Mouse (Mus musculus): ENCODE results near the gene Gtse1.

The Gtse1 gene

DNA sequence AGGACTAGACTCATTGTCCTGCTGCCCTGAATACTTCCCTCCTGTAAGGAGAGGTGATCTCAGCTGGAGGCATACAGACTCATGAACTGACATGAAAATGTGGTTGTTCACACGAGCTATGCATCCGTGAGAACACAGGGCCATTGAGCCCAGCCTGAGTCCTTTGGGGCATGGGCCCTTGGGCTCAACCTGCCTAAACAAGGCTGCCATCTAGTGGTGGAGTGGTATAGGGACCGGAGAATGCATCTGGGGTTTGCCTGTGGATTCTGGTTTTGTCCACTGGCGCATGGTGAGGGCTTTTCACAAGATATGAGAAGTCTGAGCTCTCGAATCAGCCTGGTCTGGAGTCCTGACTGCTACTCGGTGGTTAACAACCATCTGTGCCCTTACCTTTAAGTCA, 8.2 kb downstream of the Gtse1 start:
- DNase-seq (ENCODE audit: low spot score in 2 of 2) = peak; percentile 49 to 74

- DNase-seq (ENCODE audit: low spot score in 2 of 2) = no peak
Observed at GRCm38 (mm10) chr15:85877336-85877735, 17.8 kb downstream of the Gtse1 start.

DNA sequence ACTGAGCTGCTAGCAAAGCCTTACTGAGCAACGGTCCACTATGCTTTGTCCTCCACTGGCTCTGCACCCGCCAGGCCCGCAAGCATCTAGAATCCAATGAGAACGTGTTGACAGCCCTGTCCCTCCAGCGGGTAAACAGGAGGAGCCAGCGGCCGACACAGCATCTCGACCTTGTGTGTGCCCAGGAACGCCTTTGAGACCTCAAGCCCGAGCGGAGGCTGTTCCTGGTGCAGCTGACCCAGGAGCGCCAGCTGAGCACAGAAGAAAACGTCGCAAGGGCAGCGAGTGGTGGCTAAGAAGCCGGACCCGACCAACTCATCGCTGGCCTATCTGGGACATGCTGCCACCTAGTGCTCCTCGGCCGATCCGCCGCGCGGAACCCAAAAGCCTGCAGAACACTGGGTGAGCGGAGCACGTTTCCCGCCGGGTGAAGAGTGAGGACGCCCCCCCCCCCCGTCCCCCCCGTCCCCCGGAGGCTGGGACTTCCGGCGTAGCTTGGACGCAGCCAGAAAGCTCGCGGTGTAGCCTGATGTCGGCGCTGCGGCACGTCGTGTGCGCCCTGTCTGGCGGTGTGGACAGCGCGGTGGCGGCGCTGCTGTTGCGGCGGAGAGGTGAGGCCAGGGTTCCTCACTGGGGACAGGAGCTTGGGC, 19.4 kb downstream of the Gtse1 start, which contains the start of gene Trmu:
Gene Trmu, plus strand, starts transcription at position 465 of the 650 bp plus-strand sequence.
- DNase-seq (ENCODE audit: low spot score in 2 of 2) = peak; percentile 82 to 83

GRCm38 (mm10) chr15:85879498-85879895, 20.0 kb downstream of the Gtse1 start:
- peak in 1 of 2 experiments; percentile 18 for DNase-seq (ENCODE audit: low spot score in 2 of 2)

DNA sequence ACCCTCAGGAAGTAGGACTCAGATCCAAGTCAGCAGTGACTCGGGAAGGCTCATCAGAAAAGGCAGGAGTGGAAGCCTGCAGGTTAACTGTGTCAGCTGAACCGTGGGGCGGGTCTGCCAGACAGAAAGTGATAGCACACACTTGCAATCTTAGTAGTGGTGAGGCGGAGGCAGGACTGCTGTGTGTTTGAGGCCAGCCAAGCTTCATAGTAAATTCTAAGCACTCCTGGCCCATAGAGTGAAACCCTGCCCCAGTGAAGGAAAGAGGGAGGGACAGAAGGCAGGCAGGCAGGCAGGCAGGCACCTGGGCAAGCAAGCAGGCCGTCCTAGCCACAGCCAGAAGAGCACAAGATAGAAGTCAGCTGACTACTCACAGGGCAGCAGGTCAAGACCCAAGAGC, 26.1 kb downstream of the Gtse1 start:
- DNase-seq (ENCODE audit: low spot score in 2 of 2) = no peak

DNA sequence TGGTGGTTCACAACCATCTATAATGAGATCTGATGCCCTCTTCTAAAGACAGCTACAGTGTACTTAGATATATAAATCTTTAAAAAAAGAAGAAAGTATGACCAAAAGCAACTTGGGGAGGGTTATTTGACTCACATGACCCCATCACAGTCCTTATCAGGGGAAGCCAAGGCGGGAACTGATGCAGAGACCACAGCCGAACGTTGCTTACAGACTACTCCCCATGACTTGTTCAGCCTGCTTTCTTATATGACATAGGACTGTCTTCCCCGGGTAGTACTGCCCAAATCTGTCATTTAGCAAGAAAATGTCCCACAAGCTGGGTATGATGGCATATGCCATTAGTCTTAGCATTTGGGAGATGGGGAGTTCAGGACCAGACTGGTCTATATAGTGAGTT, 29.7 kb downstream of the Gtse1 start:
- DNase-seq (ENCODE audit: low spot score in 2 of 2) = no peak

DNA sequence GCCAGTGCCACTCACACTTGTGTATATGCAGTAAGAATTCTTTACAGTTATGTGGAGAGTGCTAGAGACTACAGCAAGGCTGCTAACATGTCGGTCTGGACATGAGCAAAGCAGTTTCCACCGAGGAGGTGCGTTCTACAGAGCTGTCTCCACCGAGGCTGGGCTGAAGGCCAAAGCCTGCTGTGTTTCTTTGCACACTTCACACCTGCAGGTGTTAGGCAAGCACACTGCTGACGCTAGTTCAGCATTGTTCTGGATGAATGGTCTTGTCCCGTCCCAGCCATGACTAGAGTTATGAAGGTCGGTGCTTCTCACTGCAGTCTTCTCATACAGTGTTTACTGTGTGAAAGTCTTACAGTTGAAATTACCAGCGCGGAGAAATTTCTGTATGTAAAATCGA, 32.4 kb downstream of the Gtse1 start:
- DNase-seq (ENCODE audit: low spot score in 2 of 2) = no peak

DNA sequence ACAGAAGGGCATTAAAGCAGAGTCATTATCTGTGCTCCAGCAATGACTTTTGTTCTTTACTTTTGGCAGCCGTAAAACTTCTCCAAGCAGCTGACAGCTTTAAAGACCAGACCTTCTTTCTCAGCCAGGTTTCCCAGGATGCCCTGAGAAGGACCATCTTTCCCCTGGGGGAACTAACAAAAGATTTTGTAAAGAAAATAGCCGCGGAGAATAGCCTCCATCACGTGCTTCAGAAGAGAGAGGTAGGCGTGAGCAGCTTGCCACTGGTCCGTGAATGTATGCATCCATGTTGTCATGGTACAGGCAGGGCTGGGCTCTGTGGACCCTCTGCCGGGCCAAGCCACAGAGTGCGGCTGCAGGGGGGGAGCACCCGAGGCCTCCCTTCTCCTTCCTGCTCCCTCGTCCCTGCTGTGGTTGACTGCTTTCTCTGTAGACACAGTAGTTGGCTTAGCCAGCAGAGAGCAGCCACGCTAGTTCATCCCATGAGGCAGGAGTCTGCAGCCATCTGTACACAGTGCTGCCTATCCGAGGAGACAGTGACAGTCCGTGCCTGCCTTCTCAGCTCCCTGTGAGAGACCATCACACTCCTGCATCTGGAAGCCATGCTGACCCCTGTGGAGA, 33.1 kb downstream of the Gtse1 start:
- no peak for DNase-seq (ENCODE audit: low spot score in 2 of 2)

DNA sequence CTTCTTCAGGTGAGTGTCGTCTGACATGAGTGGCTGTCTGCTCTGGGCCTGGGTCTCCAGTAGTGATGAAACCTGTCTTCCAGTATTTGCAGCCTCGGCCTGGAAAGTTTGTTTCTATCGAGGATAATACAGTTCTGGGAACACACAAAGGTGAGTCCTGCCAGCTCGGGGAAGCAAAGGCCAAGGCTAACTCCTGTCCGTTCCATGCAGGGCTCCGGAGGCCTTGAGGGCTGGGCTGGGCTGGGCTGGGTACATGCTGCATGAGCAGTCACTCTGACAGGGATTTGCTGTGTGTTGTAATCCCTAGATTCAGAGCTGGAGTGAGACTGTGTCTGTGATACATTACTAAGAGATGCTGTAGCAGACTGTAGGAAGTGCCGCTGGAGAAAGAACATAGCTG, 34.3 kb downstream of the Gtse1 start:
- DNase-seq (ENCODE audit: low spot score in 2 of 2) = no peak

- DNase-seq (ENCODE audit: low spot score in 2 of 2) = peak; percentile 77 to 82
Observed at GRCm38 (mm10) chr15:85896284-85896683, 36.7 kb downstream of the Gtse1 start.

DNA sequence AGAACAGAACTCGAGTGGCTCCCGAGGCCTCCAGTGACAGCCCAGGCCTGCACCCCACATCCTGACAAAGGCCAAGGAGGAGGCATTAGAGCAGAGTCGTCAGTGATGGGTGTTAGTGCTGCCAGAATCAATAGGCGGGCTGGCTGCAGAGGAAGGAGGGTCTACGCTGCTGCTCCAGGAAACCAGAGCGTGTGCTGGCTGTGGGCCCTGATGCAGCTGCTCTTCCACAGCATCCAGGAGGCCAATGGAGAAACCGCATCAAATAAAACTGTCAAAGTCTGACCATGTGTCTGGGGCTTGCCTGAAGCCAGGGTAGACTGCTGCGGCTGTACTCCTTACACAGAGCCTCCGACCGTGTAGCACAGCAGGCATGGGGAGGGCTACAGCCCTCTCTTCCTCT, 37.6 kb downstream of the Gtse1 start:
- DNase-seq (ENCODE audit: low spot score in 2 of 2) = no peak

- DNase-seq (ENCODE audit: low spot score in 2 of 2) = no peak
Observed at GRCm38 (mm10) chr15:85899396-85899795, 39.9 kb downstream of the Gtse1 start.

DNA sequence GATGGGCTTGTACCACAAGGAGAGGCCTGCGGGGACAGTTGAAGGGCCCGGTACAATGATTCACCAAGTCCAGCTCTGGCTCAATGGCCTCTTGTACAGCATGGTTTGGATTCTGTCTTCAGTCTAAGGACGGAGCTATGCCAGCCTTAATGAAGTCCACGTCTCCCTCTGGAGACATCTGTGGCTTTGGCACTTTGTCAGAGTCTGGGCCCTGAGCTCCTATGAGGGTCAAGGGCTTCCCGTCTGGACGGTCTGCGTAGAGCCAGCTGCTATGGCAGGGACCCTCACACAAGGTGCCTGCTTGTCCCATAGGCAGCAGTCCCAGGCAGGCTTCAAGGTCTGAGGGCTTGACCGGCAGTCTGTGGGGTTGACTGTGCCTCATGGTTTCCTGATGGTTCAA, 40.8 kb downstream of the Gtse1 start:
- DNase-seq (ENCODE audit: low spot score in 2 of 2) = no peak

DNA sequence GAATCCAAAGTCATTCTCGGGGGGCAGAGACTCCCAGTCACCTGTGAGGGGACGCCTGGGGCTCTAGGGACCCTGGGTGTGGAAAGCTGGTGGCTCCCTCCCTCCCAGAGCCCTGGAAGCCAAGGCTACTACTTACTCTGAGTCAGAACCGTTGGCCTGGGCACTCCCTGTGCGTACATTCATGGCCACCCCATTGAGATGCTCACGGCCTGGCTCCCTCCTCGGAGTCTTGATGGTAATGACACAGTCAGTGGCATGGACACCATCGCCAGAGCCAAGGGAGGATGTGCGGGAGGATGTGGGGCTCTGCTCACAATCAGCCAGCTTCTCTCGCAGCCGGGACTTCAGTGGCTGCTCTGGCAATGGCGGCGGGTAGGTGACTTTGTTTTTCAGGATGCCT, 41.3 kb downstream of the Gtse1 start:
- no peak for DNase-seq (ENCODE audit: low spot score in 2 of 2)

GRCm38 (mm10) chr15:85902505-85902904, 43.0 kb downstream of the Gtse1 start:
- DNase-seq (ENCODE audit: low spot score in 2 of 2) = no peak

- DNase-seq (ENCODE audit: low spot score in 2 of 2) = no peak
Observed at GRCm38 (mm10) chr15:85903826-85904225, 44.3 kb downstream of the Gtse1 start.

GRCm38 (mm10) chr15:85908660-85909491, 49.3 kb downstream of the Gtse1 start:
- DNase-seq (ENCODE audit: low spot score in 2 of 2) = no peak

DNA sequence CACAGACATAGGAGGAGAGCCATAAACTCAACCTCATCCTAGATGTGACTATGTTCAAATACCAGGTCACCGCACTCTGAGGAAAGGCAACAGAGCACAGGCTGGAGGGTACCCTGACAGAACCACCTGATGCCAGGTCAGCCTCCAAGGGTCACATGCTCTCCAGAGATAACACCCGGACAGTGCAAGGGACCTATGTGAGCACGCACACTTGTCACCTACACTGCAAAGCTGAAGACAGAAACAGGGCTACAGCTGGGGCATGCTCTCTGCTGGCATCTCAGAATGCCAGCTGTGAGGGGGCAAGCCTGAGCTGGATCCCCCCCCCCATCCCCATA, 49.9 kb downstream of the Gtse1 start:
- DNase-seq (ENCODE audit: low spot score in 2 of 2) = no peak

DNA sequence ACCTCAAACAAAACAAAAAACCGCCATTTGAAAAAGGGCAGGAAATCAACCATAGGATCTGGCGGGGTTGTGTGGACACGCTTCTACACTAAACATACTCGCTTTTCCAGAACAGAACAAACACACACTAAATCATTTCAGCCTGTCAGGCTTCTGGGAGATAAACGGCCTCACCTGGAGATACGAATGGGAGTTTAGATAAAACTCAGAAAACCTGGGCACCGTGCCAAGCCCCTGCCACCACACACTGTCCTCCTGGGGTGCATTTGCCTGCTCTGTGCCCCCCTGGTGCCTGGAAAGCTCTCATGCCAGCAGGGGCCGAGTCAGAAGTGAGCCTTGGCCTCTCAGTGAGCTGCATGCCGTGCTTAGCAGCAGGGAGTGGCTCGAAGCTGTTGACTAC, 50.4 kb downstream of the Gtse1 start:
- DNase-seq (ENCODE audit: low spot score in 2 of 2) = no peak

DNA sequence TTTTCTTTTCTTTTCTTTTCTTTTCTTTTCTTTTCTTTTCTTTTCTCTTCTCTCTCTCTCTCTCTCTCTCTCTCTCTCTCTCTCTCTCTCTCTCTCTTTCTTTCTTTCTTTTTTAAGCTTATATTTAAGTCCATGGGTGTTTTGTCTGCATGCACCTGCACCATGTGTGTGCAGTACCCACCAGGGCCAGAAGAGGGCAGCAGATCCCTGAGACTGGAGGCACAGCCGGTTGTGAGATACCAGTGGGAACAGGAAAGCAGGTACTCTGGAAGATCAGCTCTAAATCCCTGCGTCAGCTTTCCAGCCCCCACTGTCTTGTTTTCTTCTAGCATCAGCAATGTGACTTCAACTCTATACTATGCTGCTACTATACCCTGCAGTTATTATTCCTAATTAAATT, 54.1 kb downstream of the Gtse1 start:
- DNase-seq (ENCODE audit: low spot score in 2 of 2) = no peak

- DNase-seq (ENCODE audit: low spot score in 2 of 2) = no peak
Observed at GRCm38 (mm10) chr15:85919191-85919891, 59.8 kb downstream of the Gtse1 start.

DNA sequence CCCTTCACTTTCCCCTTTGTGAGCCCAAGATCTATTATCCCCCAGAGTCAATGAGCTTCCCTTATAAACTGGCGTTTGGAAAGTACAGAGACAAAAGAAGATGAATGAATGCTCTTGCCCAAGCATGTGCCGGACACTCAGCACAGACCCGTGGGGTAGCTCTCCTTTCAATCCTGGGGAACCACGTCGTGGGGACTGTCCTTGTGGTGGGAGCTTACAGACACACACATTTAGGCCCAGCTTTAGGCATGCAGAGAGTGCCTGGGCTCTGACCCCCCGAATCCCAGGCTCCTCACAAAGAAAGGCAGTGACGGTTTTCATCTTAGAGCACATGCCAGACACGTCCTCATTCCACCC, 60.3 kb downstream of the Gtse1 start:
- DNase-seq (ENCODE audit: low spot score in 2 of 2) = no peak
